Mouse (Mus musculus) kidney, embryonic 14.5 days (tissue): Measurements from ENCODE around the gene Pygl. TPM values are rescaled to one million over a fixed set of nuclear protein-coding genes. Genes with fewer than 3 reads are reported as not detected.

Experiments
- polyA plus RNA-seq: library from polyadenylated mRNA; unstranded; fragments of >200 nt; fragmentation: Nextera tagmentation; extraction: Ambion mirVana; gene quantifications from 2 replicates; pipeline ENCODE4 v1.2.1, GENCODE M21; 2014

The Pygl gene
- polyA plus RNA-seq, 1 experiment from 2014 or later, result 27.5 TPM

Other genes with a start within 250 kb of the Pygl start
- gene Sav1, start 244.5 kb downstream of the Pygl start, polyA plus RNA-seq, result 10.0 and 10.8 TPM in 2 replicates
- 10.8 and 20.3 TPM in 2 replicates for gene Nin, start 117.8 kb downstream of the Pygl start, polyA plus RNA-seq
- not detected in 2 replicates for gene Abhd12b, start 77.3 kb downstream of the Pygl start, polyA plus RNA-seq
- gene Trim9, start 116.1 kb upstream of the Pygl start, polyA plus RNA-seq, result 1.5 and 1.7 TPM in 2 replicates
- 74.3 and 81.7 TPM in 2 replicates for gene Tmx1, start 221.6 kb upstream of the Pygl start, polyA plus RNA-seq